Mouse (Mus musculus) liver, adult 2 months (tissue): ENCODE data around the gene Armc2. TPM values are rescaled to one million over a fixed set of nuclear protein-coding genes. Genes with fewer than 3 reads are reported as not detected.

ENCODE experiments used
- DNase-seq: peaks from one replicate; pipeline ENCODE4 v3.0.0-alpha.2; 2011; ENCODE audit warnings: low read depth, low spot score; ENCODE audit errors: extremely low read depth
- H3K27ac ChIP-seq: fragments of 200-500 bp; replicated peaks from 2 replicates; pipeline ENCODE4 v1.5.1; 2012; ENCODE audit warnings: low read depth, mild to moderate bottlenecking, control low read depth, inconsistent platforms, low read length; ENCODE audit not compliant: insufficient read depth
- H3K27me3 ChIP-seq: fragments of 200-500 bp; 2 replicates; pipeline ENCODE4 v1.6.1; 2012; ENCODE audit warnings: mild to moderate bottlenecking, moderate library complexity, low read length, inconsistent platforms; ENCODE audit not compliant: control insufficient read depth, insufficient read depth
- H3K36me3 ChIP-seq: fragments of 200-500 bp; 2 replicates; pipeline ENCODE4 v1.6.1; 2012; ENCODE audit warnings: low read length, inconsistent platforms; ENCODE audit not compliant: control insufficient read depth, insufficient read depth
- H3K4me1 ChIP-seq: fragments of 200-500 bp; 2 replicates; pipeline ENCODE4 v1.6.1; 2011; ENCODE audit warnings: low read length; ENCODE audit not compliant: control insufficient read depth, insufficient read depth
- H3K4me3 ChIP-seq: fragments of 200-500 bp; 2 replicates; pipeline ENCODE4 v1.5.1; 2011; ENCODE audit warnings: low read depth, mild to moderate bottlenecking, control low read depth, low read length, moderate library complexity; ENCODE audit not compliant: insufficient read depth
- H3K79me2 ChIP-seq: fragments of 200-500 bp; 2 replicates; pipeline ENCODE4 v1.6.1; 2012; ENCODE audit warnings: inconsistent platforms, mild to moderate bottlenecking, low read length, moderate library complexity; ENCODE audit not compliant: control insufficient read depth, insufficient read depth
- H3K9ac ChIP-seq: fragments of 200-500 bp; 2 replicates; pipeline ENCODE4 v1.6.1; 2012; ENCODE audit warnings: low read depth, mild to moderate bottlenecking, control low read depth, inconsistent platforms, low read length
- CTCF ChIP-seq: fragments of 200-500 bp; IDR thresholded peaks from 2 replicates; pipeline ENCODE4 v1.5.1; 2011; ENCODE audit warnings: low read depth, low read length, control low read depth
- POLR2A ChIP-seq: fragments of 200-500 bp; IDR thresholded peaks from 2 replicates; pipeline ENCODE4 v1.6.1; 2011; ENCODE audit warnings: low read length, control low read depth; ENCODE audit not compliant: insufficient read depth; ENCODE audit errors: extremely low read depth
- WGBS: fragments of 180-500 bp; shearing (Covaris S2); methylation state at CpG from one replicate; pipeline ENCODE4 v1.1.7; 2018; 5-methylcytosine and 5-hydroxymethylcytosine counted together
- polyA plus RNA-seq: library from polyadenylated mRNA; depleted of rRNA; stranded (reverse); fragments of >200 nt; gene quantifications from 2 replicates; pipeline ENCODE4 v1.2.3, GENCODE M21; 2012
- total RNA-seq: library from RNA; depleted of rRNA; stranded (reverse); fragments of >200 nt; gene quantifications from 2 replicates; pipeline ENCODE4 v1.2.3, GENCODE M21; 2014

Gene Armc2
- total and polyA plus RNA-seq, 2 experiments, result 0.09 TPM; not detected in 1

DNA sequence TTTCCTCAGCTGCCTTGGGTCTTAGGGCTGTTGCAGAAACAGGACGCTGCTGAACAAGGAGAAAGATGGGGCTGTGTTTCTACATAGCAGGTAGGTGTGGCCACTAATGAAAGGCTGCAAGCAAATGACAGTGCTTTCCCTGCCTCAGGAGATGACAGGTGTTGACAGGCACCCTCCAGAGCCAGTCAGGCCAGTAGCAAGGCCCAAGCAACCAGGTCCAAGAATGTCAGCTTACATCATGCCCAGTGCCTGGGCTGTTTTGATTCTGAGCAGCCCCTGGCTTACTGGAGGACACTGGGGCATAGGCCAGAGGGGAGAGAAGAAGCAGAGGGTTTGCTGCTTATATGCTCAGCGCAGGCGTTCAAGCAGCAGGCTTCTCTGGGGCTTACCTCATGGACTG is 13.0 kb downstream of the Armc2 start:
- H3K27me3 ChIP-seq, result no peaks in the 10 kb centered on the region
- DNase-seq, result no peak
- H3K4me3 ChIP-seq, result no peak overlapping the region
- no peaks in the 10 kb centered on the region for H3K36me3 ChIP-seq
- H3K4me1 ChIP-seq, result no peaks in the 10 kb centered on the region
- WGBS, result 93% methylated on average over 3 of the region's 3 CpGs
- TF ChIP-seq CTCF (no peak), POLR2A (no peak)
- H3K27ac ChIP-seq, result no peak overlapping the region
- H3K9ac ChIP-seq, result no peak overlapping the region
- H3K79me2 ChIP-seq, result no peaks in the 10 kb centered on the region

DNA sequence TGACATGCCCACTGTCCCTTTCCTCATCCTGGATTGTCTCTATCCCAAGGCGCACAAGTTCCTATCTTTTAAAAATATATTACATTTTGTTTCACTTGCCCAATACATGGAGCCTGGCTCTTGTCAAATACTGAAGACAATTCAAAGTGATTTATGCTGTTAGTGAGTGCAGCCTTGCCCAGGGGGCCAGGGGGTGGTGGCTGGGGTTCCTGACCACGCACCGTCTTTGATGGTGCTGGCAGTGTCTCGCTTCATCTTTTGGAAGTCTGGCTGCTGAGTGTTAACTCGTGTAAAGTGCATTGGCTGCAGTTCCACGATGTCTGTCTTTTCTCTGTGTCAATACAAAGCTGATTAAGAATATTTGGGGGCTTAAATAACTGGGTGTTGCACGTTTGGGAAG is 13.6 kb downstream of the Armc2 start:
- H3K4me3 ChIP-seq, result no peak overlapping the region
- no peak overlapping the region for H3K9ac ChIP-seq
- H3K79me2 ChIP-seq, result no peaks in the 10 kb centered on the region
- no peaks in the 10 kb centered on the region for H3K36me3 ChIP-seq
- DNase-seq, result no peak
- H3K27me3 ChIP-seq, result no peaks in the 10 kb centered on the region
- H3K27ac ChIP-seq, result no peak overlapping the region
- 83% methylated on average over 7 of the region's 7 CpGs for WGBS
- TF ChIP-seq CTCF (no peak), POLR2A (no peak)
- H3K4me1 ChIP-seq, result no peaks in the 10 kb centered on the region

DNA sequence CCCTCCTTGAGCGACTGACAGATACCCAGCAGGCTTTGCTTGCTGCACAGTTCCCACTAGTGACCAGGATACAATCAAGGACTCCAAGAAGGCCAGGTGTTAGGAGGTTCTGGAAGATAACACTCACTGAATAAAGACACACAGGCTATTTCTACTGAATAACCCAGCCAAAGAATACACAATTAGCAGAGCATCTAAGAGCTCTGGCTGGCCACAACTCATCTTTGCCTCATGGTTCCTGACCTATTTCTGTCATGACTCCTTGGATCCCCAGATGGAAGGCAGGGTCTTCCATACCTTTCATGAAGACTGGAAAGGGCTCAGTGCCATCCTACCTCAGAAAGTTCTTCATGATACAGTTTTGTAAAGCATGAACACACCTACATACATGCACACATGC is 14.2 kb downstream of the Armc2 start:
- no peaks in the 10 kb centered on the region for H3K36me3 ChIP-seq
- no peaks in the 10 kb centered on the region for H3K79me2 ChIP-seq
- H3K4me1 ChIP-seq, result no peaks in the 10 kb centered on the region
- H3K9ac ChIP-seq, result no peak overlapping the region
- no peak for DNase-seq
- no peaks in the 10 kb centered on the region for H3K27me3 ChIP-seq
- H3K27ac ChIP-seq, result no peak overlapping the region
- H3K4me3 ChIP-seq, result no peak overlapping the region
- 88% methylated on average over 1 of the region's 1 CpGs for WGBS
- TF ChIP-seq CTCF, result no peak
- TF ChIP-seq POLR2A, result no peak

DNA sequence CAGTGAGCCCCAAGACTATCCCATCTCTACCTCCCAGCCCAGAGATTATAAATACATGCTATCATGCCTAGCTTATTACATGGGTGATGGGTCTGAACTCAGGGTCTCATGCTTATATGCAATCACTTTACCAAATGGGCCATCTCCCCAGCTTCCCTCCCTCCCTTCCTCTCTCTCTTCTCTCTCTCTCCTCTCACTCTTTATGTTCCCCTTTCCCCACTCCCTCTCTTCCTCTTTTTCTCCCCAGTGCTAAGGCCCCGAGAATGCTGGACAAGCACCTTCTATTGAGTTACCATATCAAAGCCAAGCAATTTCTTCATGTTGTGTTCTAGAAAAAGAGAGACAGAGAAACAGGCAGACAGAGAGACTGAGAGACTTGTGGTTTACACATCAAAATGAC is 14.7 kb downstream of the Armc2 start:
- Histone ChIP-seq H3K4me1 (no peaks in the 10 kb centered on the region), H3K36me3 (no peaks in the 10 kb centered on the region), H3K79me2 (no peaks in the 10 kb centered on the region), H3K27me3 (no peaks in the 10 kb centered on the region), H3K9ac (no peak overlapping the region), H3K4me3 (no peak overlapping the region), H3K27ac (no peak overlapping the region)
- TF ChIP-seq POLR2A (no peak), CTCF (no peak)
- DNase-seq, result no peak
- 72% methylated on average over 1 of the region's 1 CpGs for WGBS

DNA sequence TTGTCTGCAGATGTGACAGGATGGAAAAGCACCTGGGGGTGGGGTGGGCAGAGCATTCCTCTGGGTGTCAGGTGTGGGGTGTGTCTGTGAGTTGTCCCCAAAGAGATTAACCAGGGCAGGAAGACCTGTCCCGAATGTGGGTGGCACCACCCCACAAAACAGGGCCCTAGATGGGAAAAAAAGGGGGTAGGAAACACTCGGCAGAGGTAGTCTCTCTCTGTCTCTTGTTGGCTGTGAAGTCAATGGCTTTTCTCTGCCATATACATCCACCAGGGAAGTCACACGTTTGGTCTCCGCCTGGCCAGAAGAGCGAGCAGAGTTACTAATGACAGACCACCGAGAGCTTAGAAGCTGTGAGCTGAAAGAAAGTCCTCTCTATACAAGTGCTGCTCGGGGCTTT is 15.8 kb downstream of the Armc2 start:
- no peaks in the 10 kb centered on the region for H3K36me3 ChIP-seq
- H3K4me3 ChIP-seq, result no peak overlapping the region
- H3K27me3 ChIP-seq, result no peaks in the 10 kb centered on the region
- no peaks in the 10 kb centered on the region for H3K79me2 ChIP-seq
- WGBS, result 61% methylated on average over 7 of the region's 7 CpGs
- no peak overlapping the region for H3K9ac ChIP-seq
- DNase-seq, result no peak
- TF ChIP-seq POLR2A, result no peak
- no peak for TF ChIP-seq CTCF
- H3K4me1 ChIP-seq, result no peaks in the 10 kb centered on the region
- no peak overlapping the region for H3K27ac ChIP-seq

DNA sequence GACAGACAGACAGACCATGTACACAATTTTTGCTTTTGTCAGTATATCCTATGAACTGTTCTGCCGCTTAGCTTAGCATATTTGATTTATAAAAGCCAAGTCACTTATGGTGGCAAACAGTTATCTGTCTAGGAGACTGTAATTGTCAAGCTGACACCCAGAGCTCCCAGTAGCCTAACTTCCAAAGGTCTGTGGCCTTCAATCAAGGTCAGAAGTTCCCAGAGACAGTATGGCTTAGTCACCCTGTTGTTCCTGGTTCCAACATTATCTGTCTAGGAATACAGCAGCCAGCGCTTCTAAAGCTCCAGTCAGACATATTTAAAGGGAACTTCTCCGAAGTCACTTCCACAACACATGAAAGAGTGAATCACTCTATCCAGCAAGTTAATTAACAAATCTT is 17.0 kb downstream of the Armc2 start:
- Histone ChIP-seq H3K27ac (no peak overlapping the region), H3K27me3 (no peaks in the 10 kb centered on the region), H3K79me2 (no peaks in the 10 kb centered on the region), H3K4me1 (no peaks in the 10 kb centered on the region), H3K36me3 (no peaks in the 10 kb centered on the region), H3K4me3 (no peak overlapping the region), H3K9ac (no peak overlapping the region)
- no peak for TF ChIP-seq POLR2A
- TF ChIP-seq CTCF, result no peak
- DNase-seq, result no peak
- 80% methylated on average over 3 of the region's 3 CpGs for WGBS
